Mouse (Mus musculus) neural tube, embryonic 15.5 days (tissue): ENCODE measurements around the gene Itpkb. TPM values are rescaled to one million over a fixed set of nuclear protein-coding genes. Genes with fewer than 3 reads are reported as not detected.

Experiments
- ATAC-seq: fragments of 200-750 bp; cut with Nextera tagmentation; 2 replicates; pipeline ENCODE4 v1.8.0; 2017; ENCODE audit warnings: mild to moderate bottlenecking, moderate TSS enrichment, moderate library complexity; ENCODE audit not compliant: low FRiP score
- H3K27ac ChIP-seq: fragments of 300-500 bp; sonication (generic); replicated peaks from 2 replicates; pipeline ENCODE4 v1.5.1; 2015; ENCODE audit warnings: mild to moderate bottlenecking, inconsistent platforms
- H3K27me3 ChIP-seq: fragments of 300-500 bp; sonication (generic); replicated peaks from 2 replicates; pipeline ENCODE4 v1.6.1; 2015; ENCODE audit warnings: inconsistent platforms
- H3K36me3 ChIP-seq: fragments of 300-500 bp; sonication (generic); 2 replicates; pipeline ENCODE4 v1.6.1; 2015; ENCODE audit warnings: inconsistent platforms
- H3K4me1 ChIP-seq: fragments of 300-500 bp; sonication (generic); 2 replicates; pipeline ENCODE4 v1.6.1; 2015; ENCODE audit warnings: inconsistent platforms
- H3K4me2 ChIP-seq: fragments of 300-500 bp; sonication (generic); 2 replicates; pipeline ENCODE4 v1.6.1; 2015; ENCODE audit warnings: inconsistent platforms, mild to moderate bottlenecking, moderate library complexity
- H3K4me3 ChIP-seq: fragments of 300-500 bp; sonication (generic); replicated peaks from 2 replicates; pipeline ENCODE4 v1.5.1; 2015; ENCODE audit warnings: mild to moderate bottlenecking, inconsistent platforms
- H3K9ac ChIP-seq: fragments of 300-500 bp; sonication (generic); replicated peaks from 2 replicates; pipeline ENCODE4 v1.6.1; 2015; ENCODE audit warnings: mild to moderate bottlenecking, inconsistent platforms
- H3K9me3 ChIP-seq: fragments of 300-500 bp; sonication (generic); replicated peaks from 2 replicates; pipeline ENCODE4 v1.6.1; 2016; ENCODE audit warnings: inconsistent platforms
- WGBS: fragments of 180-500 bp; shearing (Covaris S2); methylation state at CpG from one replicate; pipeline ENCODE4 v1.1.7; 2015; ENCODE audit warnings: mixed read lengths; 5-methylcytosine and 5-hydroxymethylcytosine counted together
- polyA plus RNA-seq: library from polyadenylated mRNA; unstranded; fragments of >200 nt; fragmentation: Nextera tagmentation; extraction: Ambion mirVana; gene quantifications from 2 replicates; pipeline ENCODE4 v1.2.1, GENCODE M21; 2015

The Itpkb gene
- polyA plus RNA-seq, 1 experiment from 2014 or later = 4.1 TPM

GRCm38 (mm10) chr1:180404706-180405105, 74.4 kb downstream of the Itpkb start:
- Histone ChIP-seq H3K4me2 (no peak overlapping the region), H3K4me3 (no peak overlapping the region), H3K9ac (no peak overlapping the region), H3K27ac (peak overlapping the region; percentile 52), H3K9me3 (no peaks in the 10 kb centered on the region), H3K36me3 (no peaks in the 10 kb centered on the region), H3K4me1 (peaks cover 35% of the 10 kb centered on the region), H3K27me3 (no peaks in the 10 kb centered on the region)
- 91% methylated on average over 3 of the region's 3 CpGs for WGBS
- ATAC-seq = no peak

- Histone ChIP-seq H3K27ac (peak overlapping the region; percentile 52), H3K4me1 (peaks cover 35% of the 10 kb centered on the region), H3K4me3 (no peak overlapping the region), H3K9ac (no peak overlapping the region), H3K9me3 (no peaks in the 10 kb centered on the region), H3K36me3 (no peaks in the 10 kb centered on the region), H3K4me2 (no peak overlapping the region), H3K27me3 (no peaks in the 10 kb centered on the region)
- ATAC-seq = no peak
- WGBS = 81% methylated on average over 9 of the region's 9 CpGs
Measured at GRCm38 (mm10) chr1:180405576-180406335, 75.5 kb downstream of the Itpkb start.

- no peak for ATAC-seq
- 73% methylated on average over 11 of the region's 11 CpGs for WGBS
- Histone ChIP-seq H3K9me3 (no peaks in the 10 kb centered on the region), H3K9ac (no peak overlapping the region), H3K4me1 (peaks cover 35% of the 10 kb centered on the region), H3K4me3 (no peak overlapping the region), H3K27ac (peak overlapping the region; percentile 52), H3K4me2 (0 out of 2 replicates have a peak overlapping the region, but pooled peaks have one; percentile 42), H3K27me3 (no peaks in the 10 kb centered on the region), H3K36me3 (no peaks in the 10 kb centered on the region)
Measured at GRCm38 (mm10) chr1:180406336-180407035, 76.2 kb downstream of the Itpkb start.

GRCm38 (mm10) chr1:180407171-180407671, 76.9 kb downstream of the Itpkb start:
- Histone ChIP-seq H3K4me3 (no peak overlapping the region), H3K4me2 (peak overlapping the region; percentile 42), H3K27ac (peak overlapping the region; percentile 52), H3K27me3 (no peaks in the 10 kb centered on the region), H3K4me1 (peaks cover 35% of the 10 kb centered on the region), H3K9ac (no peak overlapping the region), H3K36me3 (no peaks in the 10 kb centered on the region), H3K9me3 (no peaks in the 10 kb centered on the region)
- 14% methylated on average over 16 of the region's 16 CpGs for WGBS
- peak; percentile 75 for ATAC-seq

GRCm38 (mm10) chr1:180407727-180408719, 77.7 kb downstream of the Itpkb start:
- peaks cover 31% of the 10 kb centered on the region for H3K4me1 ChIP-seq
- no peak overlapping the region for H3K9ac ChIP-seq
- H3K27me3 ChIP-seq = no peaks in the 10 kb centered on the region
- peak; percentile 71 for ATAC-seq
- WGBS = 71% methylated on average over 18 of the region's 18 CpGs
- H3K27ac ChIP-seq = peak overlapping the region; percentile 52
- no peaks in the 10 kb centered on the region for H3K36me3 ChIP-seq
- H3K4me2 ChIP-seq = peak overlapping the region; percentile 42; the same call in 1 of the 2 replicates
- H3K9me3 ChIP-seq = no peaks in the 10 kb centered on the region
- H3K4me3 ChIP-seq = no peak overlapping the region

- 59% methylated on average over 9 of the region's 9 CpGs for WGBS
- no peak for ATAC-seq
Measured at GRCm38 (mm10) chr1:180408832-180409231, 78.5 kb downstream of the Itpkb start.

GRCm38 (mm10) chr1:180409771-180410170, 79.5 kb downstream of the Itpkb start:
- ATAC-seq = no peak

More at GRCm38 (mm10) chr1:180408832-180409231, 78.5 kb downstream of the Itpkb start:
- no peak overlapping the region for H3K4me2 ChIP-seq
- H3K27ac ChIP-seq = peak overlapping the region; percentile 52; the same call in 1 of the 2 replicates
- no peak overlapping the region for H3K4me3 ChIP-seq
- H3K9me3 ChIP-seq = no peaks in the 10 kb centered on the region
- H3K36me3 ChIP-seq = no peaks in the 10 kb centered on the region
- no peak overlapping the region for H3K9ac ChIP-seq
- H3K4me1 ChIP-seq = peaks cover 29% of the 10 kb centered on the region
- H3K27me3 ChIP-seq = no peaks in the 10 kb centered on the region

GRCm38 (mm10) chr1:180410306-180410705, 80.0 kb downstream of the Itpkb start:
- Histone ChIP-seq H3K4me2 (no peak overlapping the region), H3K4me1 (peaks cover 29% of the 10 kb centered on the region), H3K9ac (no peak overlapping the region), H3K27ac (no peak overlapping the region), H3K9me3 (no peaks in the 10 kb centered on the region), H3K36me3 (no peaks in the 10 kb centered on the region), H3K27me3 (no peaks in the 10 kb centered on the region), H3K4me3 (no peak overlapping the region)
- ATAC-seq = no peak
- WGBS = 80% methylated on average over 7 of the region's 7 CpGs

More at GRCm38 (mm10) chr1:180409771-180410170, 79.5 kb downstream of the Itpkb start:
- Histone ChIP-seq H3K4me3 (no peak overlapping the region), H3K27ac (0 out of 2 replicates have a peak overlapping the region, but pooled peaks have one; percentile 23), H3K36me3 (no peaks in the 10 kb centered on the region), H3K9me3 (no peaks in the 10 kb centered on the region), H3K4me1 (peaks cover 29% of the 10 kb centered on the region), H3K4me2 (no peak overlapping the region), H3K9ac (no peak overlapping the region), H3K27me3 (no peaks in the 10 kb centered on the region)
- 77% methylated on average over 5 of the region's 5 CpGs for WGBS

GRCm38 (mm10) chr1:180415064-180415463, 84.8 kb downstream of the Itpkb start:
- Histone ChIP-seq H3K4me2 (no peak overlapping the region), H3K4me1 (peaks cover 4% of the 10 kb centered on the region; the same call in 1 of the 2 replicates), H3K9me3 (no peaks in the 10 kb centered on the region), H3K9ac (no peak overlapping the region), H3K36me3 (no peaks in the 10 kb centered on the region), H3K27me3 (no peaks in the 10 kb centered on the region), H3K27ac (no peak overlapping the region), H3K4me3 (no peak overlapping the region)
- no peak for ATAC-seq
- WGBS = 64% methylated on average over 4 of the region's 4 CpGs

- Histone ChIP-seq H3K36me3 (no peaks in the 10 kb centered on the region), H3K9me3 (no peaks in the 10 kb centered on the region), H3K27ac (no peak overlapping the region), H3K4me2 (no peak overlapping the region), H3K9ac (no peak overlapping the region), H3K27me3 (no peaks in the 10 kb centered on the region), H3K4me3 (no peak overlapping the region), H3K4me1 (peaks cover 12% of the 10 kb centered on the region)
- WGBS = 90% methylated on average over 7 of the region's 7 CpGs
- no peak for ATAC-seq
Measured at GRCm38 (mm10) chr1:180415836-180416235, 85.6 kb downstream of the Itpkb start.

- no peaks in the 10 kb centered on the region for H3K27me3 ChIP-seq
- H3K27ac ChIP-seq = no peak overlapping the region
- H3K36me3 ChIP-seq = no peaks in the 10 kb centered on the region
- H3K9me3 ChIP-seq = no peaks in the 10 kb centered on the region
- no peak overlapping the region for H3K9ac ChIP-seq
- peaks cover 25% of the 10 kb centered on the region for H3K4me1 ChIP-seq
- WGBS = 48% methylated on average over 2 of the region's 2 CpGs
- no peak for ATAC-seq
- no peak overlapping the region for H3K4me3 ChIP-seq
- H3K4me2 ChIP-seq = no peak overlapping the region
Measured at GRCm38 (mm10) chr1:180417118-180417517, 86.8 kb downstream of the Itpkb start.
